13 mouse cellular contexts compared by ENCODE assay signal in genomic region chr6:17562472-17563088, GRCm38 (mm10).
DNase-seq lines count a peak whose midpoint lies in the region; ATAC-seq and TF ChIP-seq lines count a peak whose summit lies in the region.
"Had no signal": no experiment of that assay in that cellular context is flagged by ENCODE, and none has a peak within 500 bp of the region (broad histone marks: within the 10 kb centered on the region; RNA-seq: fewer than 3 reads in every experiment).

No protein-coding gene starts in this region.

- H3K27ac ChIP-seq in limb, embryonic 11.5 days (replicated peaks; ENCODE audit: low read depth, low read length), result no peak overlapping the region
- no peak overlapping the region for H3K27ac ChIP-seq in limb, embryonic 10.5 days
- H3K27ac ChIP-seq in hindbrain, embryonic 15.5 days (replicated peaks), result no peak overlapping the region
- H3K27ac ChIP-seq: gastrocnemius, adult 2 months had no signal

- no peaks in the 10 kb centered on the region for H3K79me2 ChIP-seq in myocyte (ENCODE audit: control insufficient read depth, insufficient read depth)

- H3K4me1 ChIP-seq in limb, embryonic 11.5 days (ENCODE audit: control insufficient read depth, insufficient read depth, low read length), result no peaks in the 10 kb centered on the region
- H3K4me1 ChIP-seq in limb, embryonic 10.5 days, result peaks cover 6% of the 10 kb centered on the region; the same call in 1 of the 2 replicates
- peaks cover 6% of the 10 kb centered on the region for H3K4me1 ChIP-seq in hindbrain, embryonic 15.5 days (replicated peaks)
- H3K4me1 ChIP-seq: megakaryocyte, embryonic 14.5 days had no signal

- no peak for ATAC-seq in limb, embryonic 11.5 days (ENCODE audit: insufficient number of reproducible peaks, low FRiP score, low TSS enrichment, low read depth)
- ATAC-seq in hindbrain, embryonic 15.5 days (ENCODE audit: low FRiP score, low read depth), result 0 out of 2 replicates have a peak, but pooled peaks have one; percentile 38

- H3ac ChIP-seq in myocyte (ENCODE audit: control insufficient read depth, insufficient read length), result no peak overlapping the region

- no peaks in the 10 kb centered on the region for H3K9me3 ChIP-seq in limb, embryonic 11.5 days (ENCODE audit: control insufficient read depth, low read length)
- no peaks in the 10 kb centered on the region for H3K9me3 ChIP-seq in limb, embryonic 10.5 days (replicated peaks)
- no peaks in the 10 kb centered on the region for H3K9me3 ChIP-seq in hindbrain, embryonic 15.5 days
- H3K9me3 ChIP-seq: megakaryocyte, embryonic 14.5 days had no signal

- DNase-seq in limb, embryonic 11.5 days (ENCODE audit: low spot score), result peak; percentile 30
- no peak for DNase-seq in limb, embryonic 10.5 days (ENCODE audit: low spot score)
- DNase-seq in embryo, embryonic 11 days, result peak; percentile 60
- no peak for DNase-seq in gastrocnemius, postnatal 4 days (ENCODE audit: low spot score in 2 of 2)
- no peak for DNase-seq in adrenal gland, adult (ENCODE audit: inconsistent age in 2 of 2, low spot score in 1 of 2)
- DNase-seq in spleen, postnatal 36 days (ENCODE audit: low spot score in 2 of 2), result no peak
- DNase-seq: adrenal gland, postnatal 10 days; gastrocnemius, adult 2 months; kidney, adult 18-20 months; thymus, postnatal 36 days had no signal

- no peak overlapping the region for H3K9ac ChIP-seq in limb, embryonic 11.5 days (ENCODE audit: low read length)
- H3K9ac ChIP-seq in hindbrain, embryonic 15.5 days, result no peak overlapping the region

- no peaks in the 10 kb centered on the region for H3K36me3 ChIP-seq in limb, embryonic 11.5 days (ENCODE audit: control insufficient read depth, insufficient read depth, low read length)
- no peaks in the 10 kb centered on the region for H3K36me3 ChIP-seq in limb, embryonic 10.5 days
- no peaks in the 10 kb centered on the region for H3K36me3 ChIP-seq in hindbrain, embryonic 15.5 days
- peaks cover 11% of the 10 kb centered on the region for H3K36me3 ChIP-seq in myocyte (ENCODE audit: control insufficient read depth, insufficient read depth)

- H3K4me3 ChIP-seq in limb, embryonic 11.5 days (ENCODE audit: low read depth, low read length), result no peak overlapping the region
- no peak overlapping the region for H3K4me3 ChIP-seq in limb, embryonic 10.5 days
- H3K4me3 ChIP-seq in hindbrain, embryonic 15.5 days, result no peak overlapping the region
- H3K4me3 ChIP-seq in myocyte, result no peak overlapping the region
- H3K4me3 ChIP-seq: gastrocnemius, adult 2 months; megakaryocyte, embryonic 14.5 days had no signal

- 17% methylated on average over 10 of the region's 10 CpGs for WGBS in limb, embryonic 11.5 days
- WGBS in limb, embryonic 10.5 days, result 22% methylated on average over 10 of the region's 10 CpGs
- WGBS in hindbrain, embryonic 15.5 days, result 9% methylated on average over 10 of the region's 10 CpGs

- no peaks in the 10 kb centered on the region for H3K27me3 ChIP-seq in limb, embryonic 11.5 days (ENCODE audit: control insufficient read depth, insufficient read depth, low read length)
- H3K27me3 ChIP-seq in limb, embryonic 10.5 days (ENCODE audit: low read depth, poor library complexity, severe bottlenecking), result no peaks in the 10 kb centered on the region
- no peaks in the 10 kb centered on the region for H3K27me3 ChIP-seq in hindbrain, embryonic 15.5 days
- no peaks in the 10 kb centered on the region for H3K27me3 ChIP-seq in myocyte (ENCODE audit: control insufficient read depth, insufficient read depth, insufficient read length)
- H3K27me3 ChIP-seq: megakaryocyte, embryonic 14.5 days had no signal

- no peak for TF ChIP-seq POLR2A in myocyte (IDR thresholded peaks at IDR 0.05; ENCODE audit: insufficient read length, low read depth)

- H3K4me2 ChIP-seq in limb, embryonic 11.5 days (ENCODE audit: low read depth, severe bottlenecking), result no peak overlapping the region
- H3K4me2 ChIP-seq in hindbrain, embryonic 15.5 days, result peak overlapping the region; percentile 32
- peak overlapping the region; percentile 48 for H3K4me2 ChIP-seq in myocyte (ENCODE audit: low read depth)

TF ChIP-seq in myocyte, 11 proteins besides CTCF, POLR2A, EP300 and RAD21:
- TF ChIP-seq E2F4 (IDR thresholded peaks at IDR 0.05; ENCODE audit: insufficient read depth), result no peak
- no peak for TF ChIP-seq TCF3 (IDR thresholded peaks at IDR 0.05; ENCODE audit: insufficient read length, low read depth)
- no peak for TF ChIP-seq REST (IDR thresholded peaks at IDR 0.05; ENCODE audit: insufficient read depth, insufficient read length)
- peak in 2 of 3 experiments; percentile 51 to 60 for TF ChIP-seq MYOD1 (IDR thresholded peaks at IDR 0.05; ENCODE audit: control insufficient read depth in 1 of 3, insufficient read length in 2 of 3, low read depth in 2 of 3)
- no peak for TF ChIP-seq CEBPB (IDR thresholded peaks at IDR 0.05; ENCODE audit: insufficient read depth, poor library complexity, severe bottlenecking)
- peak; percentile 68 for TF ChIP-seq SRF (IDR thresholded peaks at IDR 0.05; ENCODE audit: control insufficient read depth, insufficient read length, low read depth)
- peak; percentile 42 for TF ChIP-seq TCF12 (IDR thresholded peaks at IDR 0.05; ENCODE audit: insufficient read depth, poor library complexity, severe bottlenecking)
- peak in 1 of 3 experiments; percentile 22 for TF ChIP-seq MYOG (IDR thresholded peaks at IDR 0.05; ENCODE audit: control insufficient read depth in 1 of 3, insufficient read depth in 1 of 3, insufficient read length in 2 of 3, low read depth in 2 of 3)
- TF ChIP-seq MAX (IDR thresholded peaks at IDR 0.05; ENCODE audit: low read depth), result no peak
- TF ChIP-seq POLR2AphosphoS2 (IDR thresholded peaks at IDR 0.05; ENCODE audit: insufficient read length, low read depth), result no peak
- TF ChIP-seq USF1 (IDR thresholded peaks at IDR 0.05; ENCODE audit: low read depth), result no peak

Comparison
In these comparisons a context has a peak if more than half of its experiments do, and no peak if none do; other contexts are left out.
1. DNase-seq: peak in limb, embryonic 11.5 days (single experiment) and embryo, embryonic 11 days (single experiment); none in limb, embryonic 10.5 days (single experiment), gastrocnemius, postnatal 4 days (0 of 2), adrenal gland, adult (0 of 2) and spleen, postnatal 36 days (0 of 2).